ENCODE assay signal across 13 mouse cellular contexts in the genomic region with DNA sequence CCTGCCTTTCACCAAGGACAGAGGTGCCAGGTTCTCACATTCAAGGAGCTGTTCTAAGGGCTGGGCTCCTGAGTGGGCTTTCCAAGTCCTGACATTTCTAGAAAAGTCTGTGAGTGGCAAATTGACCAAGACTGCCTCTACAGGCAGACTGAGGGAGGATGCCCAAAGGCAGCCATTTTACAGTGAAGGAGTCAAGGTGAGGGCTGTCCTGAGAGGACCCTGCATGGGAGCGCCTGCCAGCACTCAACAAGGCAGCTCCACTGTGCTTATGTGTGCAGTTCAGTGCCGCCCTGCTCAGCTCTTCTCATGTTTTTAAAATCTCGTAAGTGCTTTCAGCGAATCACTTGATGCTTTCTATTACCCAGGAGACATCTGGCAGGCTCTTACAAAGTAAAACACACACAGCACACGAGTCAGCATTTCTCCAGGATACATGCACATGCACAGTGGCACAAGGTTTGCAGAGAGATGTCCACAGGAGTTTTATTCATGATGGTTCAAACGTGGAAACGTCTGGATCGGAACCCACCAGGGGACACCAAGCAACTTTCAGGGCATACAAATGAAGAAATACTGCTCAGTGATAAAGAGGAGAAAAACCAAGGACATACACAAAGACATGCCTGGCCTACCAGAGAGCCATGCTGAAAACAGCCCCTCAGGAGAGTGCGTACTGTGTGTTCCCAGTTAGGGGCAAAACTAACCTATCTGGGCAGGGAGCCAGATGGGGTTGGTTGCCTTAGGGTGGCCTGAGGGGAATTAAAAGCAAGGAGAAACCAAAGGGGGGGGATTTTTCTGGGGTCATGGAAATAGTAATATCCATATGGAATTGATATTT.
A peak's percentile ranks its signal among the peaks of the same experiment; 100 is the strongest.
DNase-seq lines count a peak whose midpoint lies in the region; ATAC-seq lines count a peak whose summit lies in the region.
"Had no signal": no experiment of that assay in that cellular context is flagged by ENCODE, and none has a peak within 500 bp of the region (broad histone marks: within the 10 kb centered on the region; RNA-seq: fewer than 3 reads in every experiment).

No protein-coding gene starts in this region.

- H3K27ac ChIP-seq in lung, embryonic 15.5 days = no peak overlapping the region
- 0 out of 2 replicates have a peak overlapping the region, but pooled peaks have one; percentile 30 for H3K27ac ChIP-seq in embryonic facial prominence, embryonic 12.5 days
- peak overlapping the region; percentile 46 for H3K27ac ChIP-seq in neural tube, embryonic 15.5 days (replicated peaks)
- H3K27ac ChIP-seq: heart, embryonic 15.5 days had no signal

- H3K36me3 ChIP-seq in lung, embryonic 15.5 days = no peaks in the 10 kb centered on the region
- no peaks in the 10 kb centered on the region for H3K36me3 ChIP-seq in embryonic facial prominence, embryonic 12.5 days
- H3K36me3 ChIP-seq in neural tube, embryonic 15.5 days = no peaks in the 10 kb centered on the region
- H3K36me3 ChIP-seq: heart, embryonic 15.5 days had no signal

- no peak overlapping the region for H3K4me2 ChIP-seq in lung, embryonic 15.5 days
- H3K4me2 ChIP-seq in embryonic facial prominence, embryonic 12.5 days (replicated peaks) = no peak overlapping the region
- H3K4me2 ChIP-seq in neural tube, embryonic 15.5 days = no peak overlapping the region
- H3K4me2 ChIP-seq: heart, embryonic 15.5 days had no signal

- peak; percentile 52 for DNase-seq in heart, adult 11 months
- no peak for DNase-seq in heart, postnatal 36 days
- DNase-seq in lung, postnatal 10 days = no peak
- DNase-seq in kidney, postnatal 4 days = no peak
- DNase-seq: cerebellum, postnatal 36 days; gastrocnemius, postnatal 36 days; kidney, adult 11 months; left cerebral cortex, postnatal 4 days; thymus, postnatal 36 days had no signal

- intact Hi-C loops in heart, postnatal 36 days (cut with DNase I) = no loop called here

- H3K4me1 ChIP-seq in lung, embryonic 15.5 days = peaks cover 20% of the 10 kb centered on the region
- H3K4me1 ChIP-seq in embryonic facial prominence, embryonic 12.5 days = peaks cover 5% of the 10 kb centered on the region; the same call in 1 of the 2 replicates
- H3K4me1 ChIP-seq in neural tube, embryonic 15.5 days = peaks cover 9% of the 10 kb centered on the region

- H3K27me3 ChIP-seq in lung, embryonic 15.5 days = no peaks in the 10 kb centered on the region
- no peaks in the 10 kb centered on the region for H3K27me3 ChIP-seq in embryonic facial prominence, embryonic 12.5 days
- no peaks in the 10 kb centered on the region for H3K27me3 ChIP-seq in neural tube, embryonic 15.5 days (replicated peaks)
- H3K27me3 ChIP-seq: heart, embryonic 15.5 days had no signal

- WGBS in lung, embryonic 15.5 days = 69% methylated on average over 9 of the region's 9 CpGs
- 52% methylated on average over 9 of the region's 9 CpGs for WGBS in embryonic facial prominence, embryonic 12.5 days
- 51% methylated on average over 9 of the region's 9 CpGs for WGBS in neural tube, embryonic 15.5 days

- 0 out of 2 replicates have a peak, but pooled peaks have one; percentile 46 for ATAC-seq in lung, embryonic 15.5 days (ENCODE audit: borderline replicate concordance, extremely low read depth, low FRiP score, low TSS enrichment)
- no peak for ATAC-seq in embryonic facial prominence, embryonic 12.5 days (ENCODE audit: insufficient number of reproducible peaks, insufficient read depth, low FRiP score, low TSS enrichment)
- ATAC-seq in neural tube, embryonic 15.5 days (ENCODE audit: low FRiP score) = peak; percentile 80

- H3K9me3 ChIP-seq in lung, embryonic 15.5 days = no peaks in the 10 kb centered on the region
- H3K9me3 ChIP-seq in embryonic facial prominence, embryonic 12.5 days = no peaks in the 10 kb centered on the region
- no peaks in the 10 kb centered on the region for H3K9me3 ChIP-seq in neural tube, embryonic 15.5 days (replicated peaks)
- H3K9me3 ChIP-seq: heart, embryonic 15.5 days had no signal

- H3K9ac ChIP-seq in lung, embryonic 15.5 days = no peak overlapping the region
- no peak overlapping the region for H3K9ac ChIP-seq in embryonic facial prominence, embryonic 12.5 days
- H3K9ac ChIP-seq in neural tube, embryonic 15.5 days (replicated peaks) = no peak overlapping the region
- H3K9ac ChIP-seq: heart, embryonic 15.5 days had no signal

- no peak overlapping the region for H3K4me3 ChIP-seq in lung, embryonic 15.5 days
- H3K4me3 ChIP-seq in embryonic facial prominence, embryonic 12.5 days = no peak overlapping the region
- no peak overlapping the region for H3K4me3 ChIP-seq in neural tube, embryonic 15.5 days (replicated peaks)
- H3K4me3 ChIP-seq: heart, embryonic 15.5 days had no signal
